Mouse (Mus musculus): Measurements from ENCODE around the gene Tstd1.

The Tstd1 gene

GRCm38 (mm10) chr1:171413608-171414007 is 5.1 kb upstream of the Tstd1 start:
- DNase-seq (ENCODE audit: extremely low read depth, insufficient read length, low spot score) = no peak

- DNase-seq (ENCODE audit: extremely low read depth, insufficient read length, low spot score) = no peak
Observed at GRCm38 (mm10) chr1:171419291-171419882, 715 bp downstream of the Tstd1 start.

GRCm38 (mm10) chr1:171419905-171420304 is 1.2 kb downstream of the Tstd1 start:
- DNase-seq (ENCODE audit: extremely low read depth, insufficient read length, low spot score) = no peak

- no peak for DNase-seq (ENCODE audit: extremely low read depth, insufficient read length, low spot score)
Observed at GRCm38 (mm10) chr1:171422504-171423095, 3.9 kb downstream of the Tstd1 start.

- DNase-seq (ENCODE audit: extremely low read depth, insufficient read length, low spot score) = no peak
Observed at GRCm38 (mm10) chr1:171424638-171425037, 6.0 kb downstream of the Tstd1 start.

- DNase-seq (ENCODE audit: extremely low read depth, insufficient read length, low spot score) = no peak
Observed at GRCm38 (mm10) chr1:171425126-171425525, 6.5 kb downstream of the Tstd1 start.

- DNase-seq (ENCODE audit: extremely low read depth, insufficient read length, low spot score) = no peak
Observed at GRCm38 (mm10) chr1:171432158-171432557, 13.5 kb downstream of the Tstd1 start.

- DNase-seq (ENCODE audit: extremely low read depth, insufficient read length, low spot score) = no peak
Observed at GRCm38 (mm10) chr1:171435288-171435814, 16.7 kb downstream of the Tstd1 start.

GRCm38 (mm10) chr1:171435974-171436373 is 17.3 kb downstream of the Tstd1 start:
- DNase-seq (ENCODE audit: extremely low read depth, insufficient read length, low spot score) = no peak

- DNase-seq (ENCODE audit: extremely low read depth, insufficient read length, low spot score) = peak; percentile 95
Observed at GRCm38 (mm10) chr1:171437264-171438013, 18.8 kb downstream of the Tstd1 start, which contains the start of gene F11r. TSS of gene F11r (plus strand) at chr1:171437535.

- DNase-seq (ENCODE audit: extremely low read depth, insufficient read length, low spot score) = no peak
Observed at GRCm38 (mm10) chr1:171438014-171438670, 19.5 kb downstream of the Tstd1 start.

GRCm38 (mm10) chr1:171439072-171439471 is 20.4 kb downstream of the Tstd1 start:
- DNase-seq (ENCODE audit: extremely low read depth, insufficient read length, low spot score) = no peak

GRCm38 (mm10) chr1:171440025-171440725 is 21.5 kb downstream of the Tstd1 start:
- DNase-seq (ENCODE audit: extremely low read depth, insufficient read length, low spot score) = peak; percentile 59

- no peak for DNase-seq (ENCODE audit: extremely low read depth, insufficient read length, low spot score)
Observed at GRCm38 (mm10) chr1:171441466-171442412, 23.1 kb downstream of the Tstd1 start.

- DNase-seq (ENCODE audit: extremely low read depth, insufficient read length, low spot score) = no peak
Observed at GRCm38 (mm10) chr1:171442413-171442760, 23.7 kb downstream of the Tstd1 start.

GRCm38 (mm10) chr1:171445050-171445449 is 26.4 kb downstream of the Tstd1 start:
- DNase-seq (ENCODE audit: extremely low read depth, insufficient read length, low spot score) = no peak

GRCm38 (mm10) chr1:171446854-171447253 is 28.2 kb downstream of the Tstd1 start:
- no peak for DNase-seq (ENCODE audit: extremely low read depth, insufficient read length, low spot score)

- DNase-seq (ENCODE audit: extremely low read depth, insufficient read length, low spot score) = no peak
Observed at GRCm38 (mm10) chr1:171447692-171448091, 29.0 kb downstream of the Tstd1 start.

GRCm38 (mm10) chr1:171450062-171450461 is 31.4 kb downstream of the Tstd1 start:
- no peak for DNase-seq (ENCODE audit: extremely low read depth, insufficient read length, low spot score)
